Mouse (Mus musculus) heart, embryonic 11.5 days (tissue): ENCODE results near the gene Morf4l1. TPM values are rescaled to one million over a fixed set of nuclear protein-coding genes. Genes with fewer than 3 reads are reported as not detected.
"Not testable (repeated sequence)": the region's sequence is repeated elsewhere in the genome, so short reads cannot be mapped to it uniquely, and the experiment has no call there.

Source experiments
- ATAC-seq: fragments of 200-750 bp; cut with Nextera tagmentation; replicated peaks from 2 replicates; pipeline ENCODE4 v1.8.0; 2017; ENCODE audit warnings: moderate library complexity; ENCODE audit not compliant: insufficient number of reproducible peaks, low FRiP score, low TSS enrichment
- H3K27ac ChIP-seq: fragments of 300-500 bp; sonication (generic); 2 replicates; pipeline ENCODE4 v1.5.1; 2014; ENCODE audit warnings: mild to moderate bottlenecking, low read depth, low read length
- H3K27me3 ChIP-seq: fragments of 300-500 bp; sonication (generic); 2 replicates; pipeline ENCODE4 v1.6.1; 2014; ENCODE audit warnings: mild to moderate bottlenecking, low read length, mixed read lengths; ENCODE audit not compliant: control insufficient read depth, insufficient read depth
- H3K36me3 ChIP-seq: fragments of 300-500 bp; sonication (generic); 2 replicates; pipeline ENCODE4 v1.6.1; 2014; ENCODE audit warnings: mild to moderate bottlenecking, low read length, moderate library complexity, mixed read lengths; ENCODE audit not compliant: control insufficient read depth, insufficient read depth
- H3K4me1 ChIP-seq: fragments of 300-500 bp; sonication (generic); 2 replicates; pipeline ENCODE4 v1.6.1; 2014; ENCODE audit warnings: low read length; ENCODE audit not compliant: control insufficient read depth, insufficient read depth
- H3K4me2 ChIP-seq: fragments of 300-500 bp; sonication (generic); 2 replicates; pipeline ENCODE4 v1.6.1; 2014; ENCODE audit warnings: mild to moderate bottlenecking, moderate library complexity
- H3K4me3 ChIP-seq: fragments of 300-500 bp; sonication (generic); 2 replicates; pipeline ENCODE4 v1.5.1; 2014; ENCODE audit warnings: low read depth, low read length
- H3K9ac ChIP-seq: fragments of 300-500 bp; sonication (generic); 2 replicates; pipeline ENCODE4 v1.6.1; 2014; ENCODE audit warnings: mild to moderate bottlenecking, low read depth, low read length, moderate library complexity
- H3K9me3 ChIP-seq: fragments of 300-500 bp; sonication (generic); replicated peaks from 2 replicates; pipeline ENCODE4 v1.6.1; 2016; ENCODE audit warnings: low read length; ENCODE audit not compliant: control insufficient read depth
- WGBS: fragments of 180-500 bp; shearing (Covaris S2); extraction: QIAGEN DNeasy Blood & Tissue Kit; methylation state at CpG from one replicate; pipeline ENCODE4 v1.1.7; 2014; ENCODE audit not compliant: insufficient replicate concordance; 5-methylcytosine and 5-hydroxymethylcytosine counted together
- polyA plus RNA-seq: library from polyadenylated mRNA; unstranded; fragments of >200 nt; fragmentation: Nextera tagmentation; extraction: Ambion mirVana; gene quantifications from 2 replicates; pipeline ENCODE4 v1.2.1, GENCODE M21; 2014

Morf4l1 gene
- polyA plus RNA-seq, 1 experiment from 2014 or later, result 376 TPM

DNA sequence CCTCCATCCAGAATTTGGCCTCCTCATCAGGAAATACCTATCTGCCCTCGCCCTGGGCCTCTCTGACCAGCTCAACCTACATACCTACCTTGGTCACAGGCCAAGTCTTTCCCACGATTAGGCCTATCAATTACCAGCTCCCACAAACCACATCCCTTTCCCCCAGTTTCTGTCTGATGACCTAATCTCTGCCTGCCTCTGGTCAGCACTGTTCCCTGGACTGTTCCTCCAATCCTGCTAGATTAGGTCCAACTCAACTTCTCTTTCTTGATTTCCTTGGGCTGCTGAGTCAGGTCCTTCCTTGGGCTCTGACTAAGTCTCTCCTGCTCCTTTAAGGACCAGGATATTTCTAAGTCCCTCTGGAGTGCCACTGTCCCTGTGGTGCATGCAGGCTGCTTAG is 47.2 kb downstream of the Morf4l1 start:
- Histone ChIP-seq H3K36me3 (no peaks in the 10 kb centered on the region), H3K4me2 (no peak overlapping the region), H3K4me3 (no peak overlapping the region), H3K27me3 (no peaks in the 10 kb centered on the region), H3K27ac (no peak overlapping the region), H3K9me3 (no peaks in the 10 kb centered on the region), H3K9ac (no peak overlapping the region), H3K4me1 (no peaks in the 10 kb centered on the region)
- ATAC-seq, result no peak
- 71% methylated on average over 2 of the region's 2 CpGs for WGBS

DNA sequence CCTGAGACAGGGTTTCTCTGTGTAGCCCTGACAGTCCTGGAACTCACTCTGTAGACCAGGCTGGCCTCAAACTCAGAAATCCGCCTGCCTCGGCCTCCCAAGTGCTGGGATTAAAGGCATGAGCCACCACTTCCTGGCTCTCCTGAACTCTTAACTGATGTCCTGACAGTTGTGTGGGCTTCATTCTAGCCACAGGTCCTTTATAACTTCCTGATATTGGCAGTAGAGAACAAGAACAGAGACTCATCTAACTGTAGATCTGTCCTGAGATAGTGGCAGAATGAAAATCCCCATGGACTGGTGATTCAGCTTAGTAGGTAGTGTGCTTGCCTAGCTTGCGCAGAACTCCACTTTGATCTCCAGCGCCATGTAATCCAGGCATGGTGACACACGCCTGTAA is 53.6 kb downstream of the Morf4l1 start:
- not testable (repeated sequence) for H3K27me3 ChIP-seq, H3K9me3 ChIP-seq, H3K4me1 ChIP-seq, H3K27ac ChIP-seq, H3K4me3 ChIP-seq, H3K36me3 ChIP-seq, H3K9ac ChIP-seq, H3K4me2 ChIP-seq, ATAC-seq
- 75% methylated on average over 5 of the region's 5 CpGs for WGBS

DNA sequence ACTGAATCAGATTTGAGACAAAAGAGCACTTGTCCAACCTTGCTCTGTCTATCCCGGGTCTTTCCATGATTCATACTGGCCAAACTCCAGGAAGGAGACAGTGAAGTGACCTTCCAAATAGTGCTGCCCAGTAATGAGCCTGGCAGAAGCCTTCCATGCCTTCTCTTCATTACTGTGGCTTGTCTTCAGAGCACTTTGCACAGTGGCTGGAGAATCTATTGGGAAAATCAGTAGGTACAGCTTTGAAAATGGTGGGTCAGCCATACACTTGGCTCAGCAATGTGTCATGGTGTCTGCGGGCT is 54.0 kb downstream of the Morf4l1 start:
- Histone ChIP-seq H3K9ac (no peak overlapping the region), H3K4me2 (no peak overlapping the region), H3K27me3 (no peaks in the 10 kb centered on the region), H3K36me3 (no peaks in the 10 kb centered on the region), H3K9me3 (no peaks in the 10 kb centered on the region), H3K4me3 (no peak overlapping the region), H3K27ac (no peak overlapping the region), H3K4me1 (no peaks in the 10 kb centered on the region)
- ATAC-seq, result no peak
- 80% methylated on average over 2 of the region's 2 CpGs for WGBS

DNA sequence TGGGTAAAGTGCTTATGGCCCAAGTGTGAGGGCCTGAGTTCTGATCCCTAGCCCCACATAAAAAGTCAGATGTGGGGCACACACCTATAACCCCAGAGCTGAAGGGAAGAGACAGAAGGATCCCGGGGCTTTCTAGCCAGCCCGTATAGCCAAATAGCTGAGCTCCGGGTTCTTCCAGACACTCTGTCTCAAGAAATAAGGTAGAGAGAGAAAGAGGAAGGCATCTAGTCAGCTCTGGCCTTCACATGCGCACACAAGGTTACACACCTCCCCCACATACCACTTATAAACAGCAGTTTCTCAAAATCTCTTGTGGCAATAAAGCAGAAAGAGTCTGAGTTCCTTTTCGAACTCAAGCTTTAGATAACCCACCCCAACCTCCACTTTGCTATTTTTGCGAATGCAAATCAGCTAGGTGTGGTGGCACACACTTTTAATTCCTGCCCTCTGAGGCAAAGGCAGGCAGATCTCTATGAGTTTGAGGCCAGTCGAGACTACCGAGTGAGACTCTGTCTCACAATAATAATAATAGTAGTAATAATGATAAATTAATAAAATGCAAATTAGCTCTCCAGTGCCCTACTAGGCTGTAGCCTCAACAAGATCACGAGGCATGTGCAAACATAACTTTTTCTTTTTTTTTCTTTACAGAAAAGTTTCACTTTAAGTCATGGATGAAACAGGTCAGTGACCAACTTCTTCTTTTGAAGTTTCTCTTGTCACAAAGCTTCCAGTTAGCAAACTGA is 54.6 kb downstream of the Morf4l1 start:
- H3K4me3 ChIP-seq, result no peak overlapping the region
- H3K9me3 ChIP-seq, result no peaks in the 10 kb centered on the region
- no peaks in the 10 kb centered on the region for H3K36me3 ChIP-seq
- H3K4me1 ChIP-seq, result no peaks in the 10 kb centered on the region
- 80% methylated on average over 9 of the region's 9 CpGs for WGBS
- ATAC-seq, result no peak
- H3K27ac ChIP-seq, result no peak overlapping the region
- H3K4me2 ChIP-seq, result no peak overlapping the region
- no peak overlapping the region for H3K9ac ChIP-seq
- H3K27me3 ChIP-seq, result no peaks in the 10 kb centered on the region

DNA sequence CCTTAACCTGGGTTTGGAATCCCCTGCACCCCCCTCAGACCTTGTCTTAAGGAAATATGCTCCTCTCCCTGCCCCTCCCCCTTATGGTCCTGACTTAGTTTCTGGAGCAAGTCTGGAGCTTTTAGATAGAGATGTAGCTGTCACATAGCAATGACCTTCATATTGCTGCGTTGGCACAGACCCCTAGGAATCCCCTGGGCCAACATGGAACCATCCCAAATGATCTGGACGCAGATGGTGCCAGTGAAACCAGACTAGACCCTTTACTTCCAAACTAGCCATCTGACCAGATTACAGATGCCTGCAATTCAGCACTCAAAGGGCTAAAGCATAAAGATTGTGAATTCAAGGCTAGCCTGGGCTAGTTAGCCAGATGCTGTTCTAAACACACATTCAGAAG is 57.9 kb downstream of the Morf4l1 start:
- Histone ChIP-seq H3K36me3 (no peaks in the 10 kb centered on the region), H3K4me3 (no peak overlapping the region), H3K27ac (no peak overlapping the region), H3K9ac (no peak overlapping the region), H3K27me3 (no peaks in the 10 kb centered on the region), H3K4me2 (no peak overlapping the region), H3K9me3 (no peaks in the 10 kb centered on the region), H3K4me1 (no peaks in the 10 kb centered on the region)
- WGBS, result 74% methylated on average over 2 of the region's 2 CpGs
- ATAC-seq, result no peak

DNA sequence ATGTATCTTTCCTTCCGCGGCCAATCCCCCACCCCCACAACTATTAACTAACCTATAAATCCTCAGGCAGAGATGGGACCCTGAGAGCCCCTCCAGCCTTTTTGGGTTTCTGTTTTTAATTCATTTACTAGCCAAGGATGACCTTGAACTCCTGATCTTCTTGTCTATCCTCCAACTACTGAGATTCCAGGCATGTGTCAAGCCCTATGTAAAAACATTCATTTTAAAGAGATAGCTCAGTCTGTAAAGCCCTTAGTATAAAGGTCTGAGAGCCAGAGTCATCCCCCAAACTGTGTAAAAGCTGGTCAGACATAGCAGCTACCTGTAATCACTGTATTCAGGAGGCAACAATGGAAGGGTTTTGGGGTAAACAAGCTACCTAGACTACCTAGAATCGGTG is 58.7 kb downstream of the Morf4l1 start:
- Histone ChIP-seq H3K4me1 (no peaks in the 10 kb centered on the region), H3K4me2 (peak overlapping the region; percentile 92; the same call in 1 of the 2 replicates), H3K9me3 (no peaks in the 10 kb centered on the region), H3K4me3 (no peak overlapping the region), H3K27me3 (no peaks in the 10 kb centered on the region), H3K27ac (no peak overlapping the region), H3K36me3 (no peaks in the 10 kb centered on the region), H3K9ac (no peak overlapping the region)
- ATAC-seq, result no peak
- WGBS, result 67% methylated on average over 3 of the region's 3 CpGs

DNA sequence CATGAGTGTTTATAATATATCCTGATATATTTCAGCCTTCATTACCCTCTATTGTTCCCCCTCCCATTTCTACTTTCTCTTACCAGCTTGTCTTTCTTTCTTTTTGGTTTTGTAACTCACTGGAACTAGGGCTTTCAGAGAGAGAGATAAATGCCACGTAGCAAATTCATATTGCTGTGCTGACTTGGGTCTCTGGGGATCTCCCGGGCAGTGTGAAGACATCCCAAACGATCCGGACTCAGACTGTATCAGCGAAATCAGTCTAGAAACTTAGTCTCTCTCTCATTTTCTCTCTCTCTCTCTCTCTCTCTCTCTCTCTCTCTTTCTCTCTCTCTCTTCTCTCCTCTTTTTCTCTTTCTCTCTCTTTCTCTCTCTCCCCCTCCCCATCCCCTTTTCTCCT is 59.2 kb downstream of the Morf4l1 start:
- Histone ChIP-seq H3K9ac (no peak overlapping the region), H3K4me3 (peak overlapping the region; percentile 60; the same call in 1 of the 2 replicates), H3K9me3 (no peaks in the 10 kb centered on the region), H3K36me3 (no peaks in the 10 kb centered on the region), H3K27me3 (no peaks in the 10 kb centered on the region), H3K4me1 (no peaks in the 10 kb centered on the region), H3K27ac (no peak overlapping the region), H3K4me2 (peak overlapping the region; percentile 92)
- 56% methylated on average over 5 of the region's 5 CpGs for WGBS
- ATAC-seq, result no peak

DNA sequence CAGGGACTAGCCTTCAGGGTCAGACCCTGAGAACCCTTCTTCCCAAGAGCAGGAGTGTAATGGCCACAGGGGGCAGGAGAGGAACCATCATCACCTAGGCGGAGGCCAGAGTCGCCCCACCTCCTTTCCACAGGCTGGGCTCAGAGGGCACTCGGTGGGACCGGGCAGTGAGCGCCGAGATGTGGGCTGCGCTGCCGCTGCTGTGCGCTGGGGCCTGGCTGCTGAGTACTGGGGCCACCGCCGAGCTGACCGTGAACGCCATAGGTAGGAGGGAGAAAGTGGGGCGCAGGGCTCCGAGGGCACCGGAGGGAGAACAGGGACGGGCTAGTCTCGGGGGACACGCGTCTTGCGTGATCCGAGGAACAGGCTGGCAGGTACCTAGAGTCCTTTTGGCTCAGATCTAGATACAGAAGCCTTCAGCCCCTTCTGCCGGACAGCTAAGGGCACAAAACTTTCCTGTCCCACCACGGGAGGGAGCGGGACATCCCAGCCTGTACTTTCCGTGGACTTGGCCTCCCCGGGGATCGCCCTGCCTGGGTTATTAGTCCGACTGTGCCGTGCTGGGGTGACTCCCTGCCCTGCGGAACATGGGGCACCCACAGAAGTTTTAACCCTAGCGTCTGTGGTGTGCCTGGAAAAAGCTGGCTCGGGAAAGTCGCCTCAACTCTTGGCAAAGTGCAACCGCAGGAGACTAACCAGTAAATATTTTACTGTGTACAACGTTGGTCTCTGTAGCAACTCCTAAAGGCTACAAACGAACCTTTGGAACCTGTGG is 60.0 kb downstream of the Morf4l1 start:
- H3K4me2 ChIP-seq, result peak overlapping the region; percentile 92
- peak; percentile 88 for ATAC-seq
- H3K9me3 ChIP-seq, result no peaks in the 10 kb centered on the region
- H3K36me3 ChIP-seq, result no peaks in the 10 kb centered on the region
- H3K27me3 ChIP-seq, result no peaks in the 10 kb centered on the region
- H3K27ac ChIP-seq, result peak overlapping the region; percentile 41; the same call in 1 of the 2 replicates
- H3K4me1 ChIP-seq, result no peaks in the 10 kb centered on the region
- peak overlapping the region; percentile 73 for H3K9ac ChIP-seq
- peak overlapping the region; percentile 60 for H3K4me3 ChIP-seq
- WGBS, result under 1% methylated on average over 37 of the region's 37 CpGs
